Mouse (Mus musculus) heart, postnatal 0 days (tissue): ENCODE data around the gene Prtg.

Experiments
- CTCF ChIP-seq: IDR thresholded peaks from 2 replicates; pipeline ENCODE4 v1.5.1; 2016; ENCODE audit warnings: antibody characterized with exemption, control low read depth, low read depth
- EP300 ChIP-seq: IDR thresholded peaks from 2 replicates; pipeline ENCODE4 v1.6.1; 2016; ENCODE audit warnings: antibody characterized with exemption, low read depth

DNA sequence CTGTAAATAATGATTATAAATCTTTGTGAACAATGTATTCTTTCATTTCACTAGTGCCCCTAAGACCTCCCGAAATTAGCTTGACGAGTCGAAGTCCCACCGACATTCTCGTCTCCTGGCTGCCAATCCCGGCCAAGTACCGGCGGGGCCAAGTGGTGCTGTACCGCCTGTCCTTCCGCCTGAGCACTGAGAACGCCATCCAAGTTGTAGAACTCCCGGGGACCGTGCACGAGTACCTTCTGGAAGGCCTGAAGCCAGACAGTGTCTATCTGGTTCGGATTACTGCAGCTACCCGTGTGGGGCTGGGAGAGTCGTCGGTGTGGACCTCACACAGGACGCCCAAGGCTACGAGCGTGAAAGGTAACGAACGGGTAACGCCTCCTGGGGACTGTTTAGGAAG, 50.0 kb downstream of the Prtg start:
- TF ChIP-seq CTCF (no peak), EP300 (no peak)
